Mouse (Mus musculus) frontal cortex, adult 2 months (tissue): ENCODE results near the gene Wnk4. TPM values are rescaled to one million over a fixed set of nuclear protein-coding genes. Genes with fewer than 3 reads are reported as not detected.

Source experiments
- DNase-seq, 2 experiments: peaks; one replicate each; pipeline ENCODE4 v3.0.0; 2022; ENCODE audit warnings: low spot score in 1 of 2; ENCODE audit errors: extremely low spot score in 1 of 2
- polyA plus RNA-seq: library from polyadenylated mRNA; depleted of rRNA; stranded (reverse); fragments of >200 nt; gene quantifications from 2 replicates; pipeline ENCODE4 v1.2.3, GENCODE M21; 2012; rRNA removed

Wnk4 gene
- polyA plus RNA-seq: 10.8 and 12.5 TPM in 2 replicates

GRCm38 (mm10) chr11:101259948-101260825, at the start of gene Wnk4:
TSS of gene Wnk4 (plus strand) at chr11:101260567.
- DNase-seq: no peak

GRCm38 (mm10) chr11:101211970-101212369, 48.4 kb upstream of the Wnk4 start:
- DNase-seq: peak in 1 of 2 experiments; percentile 93

- DNase-seq: no peak
These were observed 43.4 kb upstream of the Wnk4 start for GRCm38 (mm10) chr11:101216936-101217335.

- no peak for DNase-seq
These were observed 41.8 kb upstream of the Wnk4 start for GRCm38 (mm10) chr11:101218436-101219055.

- no peak for DNase-seq
These were observed 39.5 kb upstream of the Wnk4 start for GRCm38 (mm10) chr11:101220853-101221252.

- no peak for DNase-seq
These were observed 38.9 kb upstream of the Wnk4 start for GRCm38 (mm10) chr11:101221306-101221986.

- no peak for DNase-seq
These were observed 36.0 kb upstream of the Wnk4 start for GRCm38 (mm10) chr11:101224337-101224736.

GRCm38 (mm10) chr11:101225331-101226064, 34.9 kb upstream of the Wnk4 start:
- DNase-seq: no peak

GRCm38 (mm10) chr11:101226065-101226701, 34.2 kb upstream of the Wnk4 start, which contains the start of gene Ezh1:
TSS of gene Ezh1 (minus strand) at chr11:101226463.
- peak; percentile 71 to 94 for DNase-seq

- DNase-seq: no peak
These were observed 30.9 kb upstream of the Wnk4 start for GRCm38 (mm10) chr11:101229361-101229900.

GRCm38 (mm10) chr11:101230061-101230511, 30.3 kb upstream of the Wnk4 start:
- no peak for DNase-seq

- no peak for DNase-seq
These were observed 29.8 kb upstream of the Wnk4 start for GRCm38 (mm10) chr11:101230526-101230925.

GRCm38 (mm10) chr11:101230991-101231871, 29.1 kb upstream of the Wnk4 start:
- no peak for DNase-seq

GRCm38 (mm10) chr11:101232010-101232839, 28.1 kb upstream of the Wnk4 start:
- no peak for DNase-seq

- no peak for DNase-seq
These were observed 27.1 kb upstream of the Wnk4 start for GRCm38 (mm10) chr11:101233240-101233639.

GRCm38 (mm10) chr11:101234124-101234523, 26.2 kb upstream of the Wnk4 start:
- DNase-seq: no peak

- DNase-seq: no peak
These were observed 24.9 kb upstream of the Wnk4 start for GRCm38 (mm10) chr11:101235429-101235828.

- no peak for DNase-seq
These were observed 23.6 kb upstream of the Wnk4 start for GRCm38 (mm10) chr11:101236782-101237181.
